Mouse (Mus musculus) liver, postnatal 0 days (tissue): ENCODE results near the gene Pdgfra. TPM values are rescaled to one million over a fixed set of nuclear protein-coding genes. Genes with fewer than 3 reads are reported as not detected.

ENCODE experiments used
- ATAC-seq: fragments of 200-750 bp; cut with Nextera tagmentation; 2 replicates; pipeline ENCODE4 v1.8.0; 2017; ENCODE audit warnings: mild to moderate bottlenecking, moderate library complexity
- DNase-seq: peaks from one replicate; pipeline ENCODE4 v3.0.0-alpha.2; 2016
- H3K27ac ChIP-seq: fragments of 300-500 bp; sonication (generic); 2 replicates; pipeline ENCODE4 v1.5.1; 2014; ENCODE audit warnings: antibody characterized with exemption, moderate library complexity, mild to moderate bottlenecking, low read depth
- H3K27me3 ChIP-seq: fragments of 300-500 bp; sonication (generic); 2 replicates; pipeline ENCODE4 v1.6.1; 2014; ENCODE audit warnings: low read length, control low read depth, mixed read lengths; ENCODE audit not compliant: insufficient read depth
- H3K36me3 ChIP-seq: fragments of 300-500 bp; sonication (generic); replicated peaks from 2 replicates; pipeline ENCODE4 v1.6.1; 2014; ENCODE audit warnings: mild to moderate bottlenecking, control low read depth, low read length, moderate library complexity, mixed read lengths; ENCODE audit not compliant: insufficient read depth
- H3K4me1 ChIP-seq: fragments of 300-500 bp; sonication (generic); 2 replicates; pipeline ENCODE4 v1.6.1; 2014; ENCODE audit warnings: antibody characterized with exemption, mild to moderate bottlenecking, control low read depth; ENCODE audit not compliant: insufficient read depth
- H3K4me2 ChIP-seq: fragments of 300-500 bp; sonication (generic); 2 replicates; pipeline ENCODE4 v1.6.1; 2014; ENCODE audit warnings: low read depth, mild to moderate bottlenecking, low read length, moderate library complexity, mixed read lengths
- H3K4me3 ChIP-seq: fragments of 300-500 bp; sonication (generic); 2 replicates; pipeline ENCODE4 v1.5.1; 2014; ENCODE audit warnings: low read depth, low read length
- H3K9ac ChIP-seq: fragments of 300-500 bp; sonication (generic); replicated peaks from 2 replicates; pipeline ENCODE4 v1.6.1; 2014; ENCODE audit warnings: mild to moderate bottlenecking, moderate library complexity
- H3K9me3 ChIP-seq: fragments of 300-500 bp; sonication (generic); 2 replicates; pipeline ENCODE4 v1.6.1; 2016; ENCODE audit warnings: mild to moderate bottlenecking, control low read depth, low read length, mixed read lengths
- CTCF ChIP-seq: sonication (generic); IDR thresholded peaks from 2 replicates; pipeline ENCODE4 v1.5.1; 2016; ENCODE audit warnings: antibody characterized with exemption, low read depth
- EP300 ChIP-seq: IDR thresholded peaks from 2 replicates; pipeline ENCODE4 v1.6.1; 2016; ENCODE audit warnings: antibody characterized with exemption, low read depth, mild to moderate bottlenecking
- WGBS: fragments of 180-500 bp; shearing (Covaris S2); extraction: QIAGEN DNeasy Blood & Tissue Kit; methylation state at CpG from one replicate; pipeline ENCODE4 v1.1.7; 2014; ENCODE audit not compliant: insufficient replicate concordance; 5-methylcytosine and 5-hydroxymethylcytosine counted together
- polyA plus RNA-seq: library from polyadenylated mRNA; unstranded; fragments of >200 nt; fragmentation: Nextera tagmentation; extraction: Ambion mirVana; gene quantifications from 2 replicates; pipeline ENCODE4 v1.2.1, GENCODE M21; 2015

The Pdgfra gene
- polyA plus RNA-seq, 1 experiment from 2014 or later, result 1.3 TPM

DNA sequence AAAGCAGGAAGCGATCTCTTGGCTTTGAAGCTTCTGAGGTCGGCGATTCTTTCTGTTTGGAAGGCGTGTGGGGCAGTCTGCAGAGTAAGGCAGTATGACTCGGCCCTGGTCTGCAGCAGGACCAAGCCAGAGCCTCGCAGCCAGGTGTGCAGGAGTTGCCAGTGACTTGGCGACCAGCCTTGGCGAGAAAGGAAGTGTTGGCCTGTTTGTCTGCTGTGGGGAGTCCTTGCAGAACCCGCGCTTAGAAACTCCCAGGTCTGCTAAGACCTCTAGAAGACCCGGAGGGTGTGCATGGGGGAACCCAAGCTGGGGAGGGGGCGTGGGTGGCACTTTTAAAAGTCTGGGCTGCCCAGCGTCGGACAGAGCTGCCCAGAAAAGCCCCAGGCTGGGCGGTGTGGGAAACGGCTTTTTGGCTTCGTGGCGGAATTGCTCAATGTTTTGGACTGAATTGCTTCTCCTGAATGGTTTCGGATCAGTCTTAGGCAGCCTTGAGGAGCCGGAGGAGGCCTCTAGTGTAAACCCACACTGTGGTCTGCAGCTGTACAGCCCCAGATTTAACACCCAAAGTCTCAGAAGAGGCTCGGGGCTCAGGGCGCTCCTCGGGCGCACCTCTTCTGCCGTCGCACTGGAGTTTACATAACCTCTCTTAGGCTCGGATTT, 2.0 kb downstream of the Pdgfra start:
- H3K27ac ChIP-seq, result peak overlapping the region; percentile 41; the same call in 1 of the 2 replicates
- no peak for DNase-seq

DNA sequence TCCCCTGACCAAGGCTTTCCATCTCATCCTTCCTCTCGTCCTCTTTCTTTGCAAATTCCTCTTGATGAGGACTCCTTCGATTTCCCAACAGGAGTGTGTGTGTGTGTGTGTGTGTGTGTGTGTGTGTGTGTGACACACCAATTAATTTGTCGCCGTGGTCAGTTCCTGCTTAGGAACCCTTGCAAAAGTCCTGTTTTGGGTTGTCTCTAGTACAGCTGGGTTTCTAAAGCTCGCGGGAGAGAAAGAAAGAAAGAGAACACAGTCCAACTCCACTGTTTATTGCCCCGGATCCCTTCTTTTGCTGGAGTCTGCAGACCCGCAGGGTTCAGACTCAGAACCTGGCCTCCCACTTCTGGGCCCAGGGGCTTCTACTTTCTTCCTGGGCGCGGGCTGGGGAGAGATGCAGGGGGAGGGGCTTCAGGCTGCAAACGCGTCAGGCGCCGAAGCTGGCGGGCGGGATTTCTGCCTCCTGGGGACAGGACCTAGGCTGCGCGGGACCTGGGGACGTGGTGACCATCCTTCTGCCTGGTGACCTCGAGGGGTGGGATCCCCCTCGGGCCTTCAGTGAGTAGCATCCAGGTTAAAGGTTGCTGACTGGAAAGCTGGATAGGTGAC, 2.6 kb downstream of the Pdgfra start:
- no peaks in the 10 kb centered on the region for H3K36me3 ChIP-seq
- H3K4me3 ChIP-seq, result peak overlapping the region; percentile 40
- H3K4me2 ChIP-seq, result peak overlapping the region; percentile 61
- H3K4me1 ChIP-seq, result peaks cover 20% of the 10 kb centered on the region
- 3% methylated on average over 21 of the region's 21 CpGs for WGBS
- TF ChIP-seq EP300 (no peak), CTCF (no peak)
- ATAC-seq, result no peak
- H3K9me3 ChIP-seq, result no peaks in the 10 kb centered on the region
- peak overlapping the region; percentile 41; the same call in 1 of the 2 replicates for H3K27ac ChIP-seq
- no peak overlapping the region for H3K9ac ChIP-seq
- H3K27me3 ChIP-seq, result peaks cover 71% of the 10 kb centered on the region
- DNase-seq, result no peak

More for the DNA sequence above, 2.0 kb downstream of the Pdgfra start:
- Histone ChIP-seq H3K9ac (0 out of 2 replicates have a peak overlapping the region, but pooled peaks have one; percentile 16), H3K27me3 (peaks cover 78% of the 10 kb centered on the region), H3K36me3 (no peaks in the 10 kb centered on the region), H3K4me3 (peak overlapping the region; percentile 40), H3K9me3 (no peaks in the 10 kb centered on the region), H3K4me2 (peak overlapping the region; percentile 61), H3K4me1 (peaks cover 20% of the 10 kb centered on the region)
- TF ChIP-seq EP300 (no peak), CTCF (no peak)
- WGBS, result 2% methylated on average over 27 of the region's 27 CpGs
- no peak for ATAC-seq

DNA sequence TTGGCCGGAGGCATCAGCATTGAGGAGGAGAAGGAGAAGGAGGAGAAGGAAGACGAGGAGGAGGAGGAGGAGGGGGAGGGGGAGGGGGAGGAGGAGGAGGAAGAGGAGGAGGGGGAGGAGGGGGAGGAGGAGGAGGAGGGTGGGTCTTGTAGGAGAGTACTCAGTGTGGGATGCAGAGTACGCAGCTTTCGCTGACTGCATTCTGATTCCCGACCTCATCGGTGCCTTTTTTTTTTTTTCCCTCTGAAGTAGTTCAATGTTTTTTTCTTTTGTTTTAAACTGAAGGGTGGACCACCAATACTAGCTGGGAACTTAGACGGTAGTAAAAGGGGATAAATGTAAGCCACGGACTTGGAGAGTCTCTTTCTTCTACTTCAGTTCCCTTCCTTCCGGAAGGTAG, 3.2 kb downstream of the Pdgfra start:
- ATAC-seq (no peak), DNase-seq (no peak)
- H3K27me3 ChIP-seq, result peaks cover 66% of the 10 kb centered on the region
- peak overlapping the region; percentile 40 for H3K4me3 ChIP-seq
- H3K4me1 ChIP-seq, result peaks cover 20% of the 10 kb centered on the region
- no peak for TF ChIP-seq EP300
- TF ChIP-seq CTCF, result no peak
- no peak overlapping the region for H3K27ac ChIP-seq
- no peaks in the 10 kb centered on the region for H3K9me3 ChIP-seq
- peak overlapping the region; percentile 79 for H3K4me2 ChIP-seq
- 4% methylated on average over 8 of the region's 9 CpGs for WGBS
- no peak overlapping the region for H3K9ac ChIP-seq
- no peaks in the 10 kb centered on the region for H3K36me3 ChIP-seq

DNA sequence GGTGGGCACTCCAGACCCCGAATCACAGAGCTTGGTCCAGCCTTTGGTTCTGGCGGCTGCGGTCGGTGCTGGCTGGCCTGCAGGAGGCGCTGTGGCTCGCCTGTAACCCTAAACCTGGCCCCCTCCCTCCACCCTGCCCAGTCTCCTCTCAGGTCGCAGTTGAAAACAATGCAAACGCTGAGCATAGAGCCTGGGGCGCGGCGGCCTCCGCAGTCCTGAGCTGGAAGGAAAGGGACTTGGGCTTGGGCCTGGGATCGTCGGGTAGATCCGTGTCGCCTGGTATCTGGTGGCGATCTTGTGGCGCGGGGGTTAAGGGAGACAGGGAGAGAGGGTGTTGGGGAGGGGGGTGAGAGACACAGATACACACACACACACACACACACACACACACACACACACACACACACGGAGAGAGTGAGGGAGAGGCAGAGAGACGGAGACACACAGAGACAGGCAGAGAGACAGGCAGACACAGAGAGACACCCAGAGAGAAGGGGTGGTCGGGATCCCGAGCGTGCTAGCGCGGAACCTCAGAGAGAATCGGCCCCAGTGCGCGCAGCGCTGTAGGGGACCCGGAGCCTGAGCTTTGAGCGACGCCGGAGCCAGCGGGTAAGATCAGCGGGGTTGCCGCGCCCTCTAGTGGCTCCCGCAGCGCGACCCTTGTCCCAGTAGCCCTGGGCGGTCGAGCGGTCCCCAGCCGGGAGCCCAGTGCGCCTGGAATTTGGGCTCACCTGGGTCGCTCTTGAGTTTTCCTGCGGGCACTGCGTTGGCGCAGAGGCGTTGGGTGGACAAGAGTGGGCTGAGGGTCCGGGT, 3.9 kb downstream of the Pdgfra start:
- peak; percentile 87 for DNase-seq
- peak overlapping the region; percentile 40 for H3K4me3 ChIP-seq
- peak overlapping the region; percentile 79 for H3K4me2 ChIP-seq
- TF ChIP-seq EP300 (no peak), CTCF (peak; percentile 82)
- H3K27ac ChIP-seq, result peak overlapping the region; percentile 11; the same call in 1 of the 2 replicates
- peaks cover 59% of the 10 kb centered on the region for H3K27me3 ChIP-seq
- ATAC-seq, result peak; percentile 93
- peaks cover 20% of the 10 kb centered on the region for H3K4me1 ChIP-seq
- H3K36me3 ChIP-seq, result no peaks in the 10 kb centered on the region
- 1% methylated on average over 47 of the region's 52 CpGs for WGBS
- H3K9ac ChIP-seq, result no peak overlapping the region
- H3K9me3 ChIP-seq, result no peaks in the 10 kb centered on the region

DNA sequence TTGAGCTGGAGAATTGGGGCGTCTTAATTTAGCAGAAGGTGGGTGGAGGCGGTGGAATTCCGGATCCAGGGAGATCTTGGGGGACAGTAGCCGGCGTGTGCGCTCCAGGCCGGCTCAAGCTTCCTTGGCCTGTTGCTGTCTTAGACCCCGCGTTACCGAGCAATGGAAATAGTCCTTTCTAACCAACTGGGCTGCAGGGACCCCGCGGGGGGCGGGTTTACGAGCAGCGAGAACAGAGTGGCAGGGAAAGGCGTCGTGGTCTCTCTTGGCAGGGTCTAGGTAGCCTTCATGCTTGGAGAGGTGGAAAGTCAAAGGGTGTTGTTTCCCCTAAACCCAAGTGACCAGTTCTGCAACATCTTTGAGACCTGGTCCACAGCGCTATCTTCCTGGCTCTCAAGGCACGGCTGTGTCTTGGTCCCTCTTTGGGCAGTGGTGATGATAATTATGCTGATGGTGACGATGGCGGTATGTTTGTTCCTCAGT, 4.5 kb downstream of the Pdgfra start:
- Histone ChIP-seq H3K4me2 (peak overlapping the region; percentile 79), H3K27ac (peak overlapping the region; percentile 11; the same call in 1 of the 2 replicates), H3K4me1 (peaks cover 18% of the 10 kb centered on the region), H3K27me3 (peaks cover 53% of the 10 kb centered on the region), H3K9me3 (no peaks in the 10 kb centered on the region), H3K9ac (0 out of 2 replicates have a peak overlapping the region, but pooled peaks have one; percentile 21), H3K36me3 (no peaks in the 10 kb centered on the region), H3K4me3 (peak overlapping the region; percentile 40)
- WGBS, result 1% methylated on average over 21 of the region's 21 CpGs
- TF ChIP-seq CTCF (no peak), EP300 (no peak)
- DNase-seq (no peak), ATAC-seq (peak; percentile 11; the same call in 1 of the 2 replicates)
